Mouse (Mus musculus): ENCODE measurements around the gene Il9r. TPM values are rescaled to one million over a fixed set of nuclear protein-coding genes. Genes with fewer than 3 reads are reported as not detected.
"Not testable (repeated sequence)": the region's sequence is repeated elsewhere in the genome, so short reads cannot be mapped to it uniquely, and the experiment has no call there.

Il9r gene
- polyA plus RNA-seq, 1 experiment from 2014 or later, result not detected

GRCm38 (mm10) chr11:32215372-32216162, 15.5 kb upstream of the Il9r start:
- no peak overlapping the region for H3K4me3 ChIP-seq
- H3K27me3 ChIP-seq (replicated peaks), result peaks cover 4% of the 10 kb centered on the region; the same call in 1 of the 2 replicates
- H3K4me1 ChIP-seq, result 0 out of 2 replicates have a peak, but pooled peaks cover 3% of the 10 kb centered on the region
- no peak overlapping the region for H3K4me2 ChIP-seq
- no peak for ATAC-seq (replicated peaks)
- WGBS, result 96% methylated on average over 18 of the region's 18 CpGs
- H3K27ac ChIP-seq, result no peak overlapping the region
- no peaks in the 10 kb centered on the region for H3K36me3 ChIP-seq (replicated peaks)
- H3K9ac ChIP-seq, result no peak overlapping the region
- no peaks in the 10 kb centered on the region for H3K9me3 ChIP-seq

- H3K27ac ChIP-seq, result no peak overlapping the region
- H3K4me1 ChIP-seq, result peaks cover 8% of the 10 kb centered on the region
- H3K4me2 ChIP-seq, result no peak overlapping the region
- H3K9ac ChIP-seq, result no peak overlapping the region
- no peak overlapping the region for H3K4me3 ChIP-seq
- no peaks in the 10 kb centered on the region for H3K27me3 ChIP-seq (replicated peaks)
- no peaks in the 10 kb centered on the region for H3K9me3 ChIP-seq
- ATAC-seq (replicated peaks), result no peak
- H3K36me3 ChIP-seq (replicated peaks), result peaks cover 5% of the 10 kb centered on the region; the same call in 1 of the 2 replicates
- 91% methylated on average over 9 of the region's 9 CpGs for WGBS
These were observed 10.5 kb upstream of the Il9r start for GRCm38 (mm10) chr11:32210623-32211022.

GRCm38 (mm10) chr11:32205058-32205873, 5.2 kb upstream of the Il9r start, which contains the start of gene Snrnp25:
Gene Snrnp25, plus strand, starts transcription at chr11:32205415.
- no peaks in the 10 kb centered on the region for H3K27me3 ChIP-seq (replicated peaks)
- peak within 1 kb of the TSS; percentile 60; the same call in 1 of the 2 replicates for H3K27ac ChIP-seq
- H3K9ac ChIP-seq, result peak within 1 kb of the TSS; percentile 70
- peak; percentile 100 for ATAC-seq (replicated peaks)
- peaks cover 15% of the 10 kb centered on the region for H3K4me1 ChIP-seq
- H3K4me2 ChIP-seq, result peak within 1 kb of the TSS; percentile 83
- H3K9me3 ChIP-seq, result no peaks in the 10 kb centered on the region
- peak within 1 kb of the TSS; percentile 76 for H3K4me3 ChIP-seq
- peaks cover 5% of the 10 kb centered on the region; the same call in 1 of the 2 replicates for H3K36me3 ChIP-seq (replicated peaks)
- WGBS, result under 1% methylated on average over 52 of the region's 52 CpGs

- no peaks in the 10 kb centered on the region for H3K36me3 ChIP-seq (replicated peaks)
- no peaks in the 10 kb centered on the region for H3K9me3 ChIP-seq
- no peak overlapping the region for H3K4me2 ChIP-seq
- WGBS, result 77% methylated on average over 11 of the region's 11 CpGs
- no peak for ATAC-seq (replicated peaks)
- peaks cover 15% of the 10 kb centered on the region for H3K4me1 ChIP-seq
- no peaks in the 10 kb centered on the region for H3K27me3 ChIP-seq (replicated peaks)
- H3K9ac ChIP-seq, result no peak overlapping the region
- H3K27ac ChIP-seq, result no peak overlapping the region
- H3K4me3 ChIP-seq, result no peak overlapping the region
These were observed 2.0 kb upstream of the Il9r start for GRCm38 (mm10) chr11:32201922-32202685.

GRCm38 (mm10) chr11:32200992-32201391, 913 bp upstream of the Il9r start:
- not testable (repeated sequence) for ATAC-seq (replicated peaks); H3K27me3 ChIP-seq (replicated peaks); H3K36me3 ChIP-seq (replicated peaks); H3K4me3 ChIP-seq; H3K4me2 ChIP-seq; H3K9me3 ChIP-seq; H3K9ac ChIP-seq; H3K27ac ChIP-seq
- H3K4me1 ChIP-seq, result peaks cover 10% of the 10 kb centered on the region
- WGBS, result 81% methylated on average over 1 of the region's 1 CpGs

- Histone ChIP-seq H3K27me3 (replicated peaks) (no peaks in the 10 kb centered on the region), H3K4me1 (no peaks in the 10 kb centered on the region), H3K9me3 (no peaks in the 10 kb centered on the region), H3K36me3 (replicated peaks) (no peaks in the 10 kb centered on the region), H3K27ac (no peak overlapping the region), H3K4me3 (no peak overlapping the region), H3K9ac (no peak overlapping the region), H3K4me2 (no peak overlapping the region)
- WGBS, result 38% methylated on average over 6 of the region's 6 CpGs
- no peak for ATAC-seq (replicated peaks)
These were observed 849 bp downstream of the Il9r start for GRCm38 (mm10) chr11:32199230-32199629.

- 75% methylated on average over 14 of the region's 14 CpGs for WGBS
- H3K4me2 ChIP-seq, result no peak overlapping the region
These were observed 1.7 kb downstream of the Il9r start for GRCm38 (mm10) chr11:32198256-32198955.

GRCm38 (mm10) chr11:32197766-32198165, 2.3 kb downstream of the Il9r start:
- Histone ChIP-seq H3K9ac (no peak overlapping the region), H3K4me3 (no peak overlapping the region), H3K9me3 (no peaks in the 10 kb centered on the region), H3K4me1 (no peaks in the 10 kb centered on the region), H3K36me3 (replicated peaks) (no peaks in the 10 kb centered on the region), H3K4me2 (no peak overlapping the region), H3K27me3 (replicated peaks) (no peaks in the 10 kb centered on the region), H3K27ac (no peak overlapping the region)
- no peak for ATAC-seq (replicated peaks)
- 66% methylated on average over 3 of the region's 3 CpGs for WGBS

More at GRCm38 (mm10) chr11:32198256-32198955, 1.7 kb downstream of the Il9r start:
- no peaks in the 10 kb centered on the region for H3K27me3 ChIP-seq (replicated peaks)
- H3K9me3 ChIP-seq, result no peaks in the 10 kb centered on the region
- no peak overlapping the region for H3K4me3 ChIP-seq
- H3K9ac ChIP-seq, result no peak overlapping the region
- no peaks in the 10 kb centered on the region for H3K36me3 ChIP-seq (replicated peaks)
- no peak overlapping the region for H3K27ac ChIP-seq
- ATAC-seq (replicated peaks), result no peak
- no peaks in the 10 kb centered on the region for H3K4me1 ChIP-seq

- Histone ChIP-seq H3K27me3 (replicated peaks) (no peaks in the 10 kb centered on the region), H3K4me2 (no peak overlapping the region), H3K9ac (no peak overlapping the region), H3K9me3 (no peaks in the 10 kb centered on the region), H3K27ac (no peak overlapping the region), H3K4me1 (no peaks in the 10 kb centered on the region), H3K36me3 (replicated peaks) (no peaks in the 10 kb centered on the region), H3K4me3 (no peak overlapping the region)
- 77% methylated on average over 6 of the region's 6 CpGs for WGBS
- ATAC-seq (replicated peaks), result no peak
These were observed 3.4 kb downstream of the Il9r start for GRCm38 (mm10) chr11:32196727-32197126.

- H3K36me3 ChIP-seq (replicated peaks), result no peaks in the 10 kb centered on the region
- 28% methylated on average over 11 of the region's 11 CpGs for WGBS
- no peaks in the 10 kb centered on the region for H3K27me3 ChIP-seq (replicated peaks)
- no peak overlapping the region for H3K9ac ChIP-seq
- no peak for ATAC-seq (replicated peaks)
- no peak overlapping the region for H3K4me3 ChIP-seq
- no peak overlapping the region for H3K4me2 ChIP-seq
- no peaks in the 10 kb centered on the region for H3K9me3 ChIP-seq
- no peaks in the 10 kb centered on the region for H3K4me1 ChIP-seq
- H3K27ac ChIP-seq, result no peak overlapping the region
These were observed 4.1 kb downstream of the Il9r start for GRCm38 (mm10) chr11:32195867-32196540.

- 83% methylated on average over 5 of the region's 5 CpGs for WGBS
- H3K4me1 ChIP-seq, result no peaks in the 10 kb centered on the region
- H3K9me3 ChIP-seq, result no peaks in the 10 kb centered on the region
- H3K4me3 ChIP-seq, result no peak overlapping the region
- no peak for ATAC-seq (replicated peaks)
- H3K4me2 ChIP-seq, result no peak overlapping the region
- no peak overlapping the region for H3K9ac ChIP-seq
- H3K27me3 ChIP-seq (replicated peaks), result no peaks in the 10 kb centered on the region
- no peaks in the 10 kb centered on the region for H3K36me3 ChIP-seq (replicated peaks)
- no peak overlapping the region for H3K27ac ChIP-seq
These were observed 5.5 kb downstream of the Il9r start for GRCm38 (mm10) chr11:32194626-32195025.

Data from midbrain, embryonic 15.5 days (tissue).